10 mouse cellular contexts compared by ENCODE assay signal in the genomic region with DNA sequence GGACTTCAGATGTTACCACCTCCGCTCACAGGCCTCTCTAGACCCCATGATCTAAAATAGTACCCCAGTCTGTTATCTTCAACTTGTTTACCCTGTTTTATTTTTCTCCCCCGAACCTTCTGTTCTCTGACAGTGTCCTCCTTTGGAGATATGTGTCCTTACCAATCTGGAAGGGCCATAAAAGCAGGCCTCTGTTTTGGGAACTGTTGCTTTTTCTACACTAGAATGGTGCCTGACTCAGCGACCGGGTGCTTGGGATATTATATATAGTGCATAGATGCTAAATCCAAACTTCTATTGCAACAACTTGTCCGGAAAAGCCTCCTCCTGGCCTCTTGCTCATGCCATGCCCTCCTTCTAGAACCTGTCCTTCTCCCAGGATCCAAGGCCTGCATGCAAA. TPM values are rescaled to one million over a fixed set of nuclear protein-coding genes. Genes with fewer than 3 reads are reported as not detected.
A peak's percentile ranks its signal among the peaks of the same experiment; 100 is the strongest.
DNase-seq lines count a peak whose midpoint lies in the region; ATAC-seq lines count a peak whose summit lies in the region.
"Had no signal": no experiment of that assay in that cellular context is flagged by ENCODE, and none has a peak within 500 bp of the region (broad histone marks: within the 10 kb centered on the region; RNA-seq: fewer than 3 reads in every experiment).

No protein-coding gene starts in this region.

- H3K4me1 ChIP-seq in forebrain, embryonic 10.5 days, result peaks cover 90% of the 10 kb centered on the region
- peaks cover 74% of the 10 kb centered on the region for H3K4me1 ChIP-seq in forebrain, embryonic 16.5 days (replicated peaks; ENCODE audit: control insufficient read depth, insufficient read depth, low read length)
- peaks cover 84% of the 10 kb centered on the region for H3K4me1 ChIP-seq in hindbrain, embryonic 13.5 days (replicated peaks)
- H3K4me1 ChIP-seq in hindbrain, embryonic 14.5 days (replicated peaks; ENCODE audit: control insufficient read depth, insufficient read depth, low read length), result peaks cover 23% of the 10 kb centered on the region
- H3K4me1 ChIP-seq in neural tube, embryonic 11.5 days (ENCODE audit: control insufficient read depth, insufficient read depth, low read length), result peaks cover 62% of the 10 kb centered on the region
- H3K4me1 ChIP-seq in stomach, embryonic 16.5 days (ENCODE audit: control insufficient read depth, insufficient read depth, low read length), result peaks cover 87% of the 10 kb centered on the region

- peaks cover 95% of the 10 kb centered on the region for H3K36me3 ChIP-seq in forebrain, embryonic 10.5 days (replicated peaks)
- no peaks in the 10 kb centered on the region for H3K36me3 ChIP-seq in forebrain, embryonic 16.5 days (ENCODE audit: control insufficient read depth, insufficient read depth)
- H3K36me3 ChIP-seq in hindbrain, embryonic 13.5 days, result no peaks in the 10 kb centered on the region
- H3K36me3 ChIP-seq in hindbrain, embryonic 14.5 days (replicated peaks; ENCODE audit: control insufficient read depth, insufficient read depth), result no peaks in the 10 kb centered on the region
- H3K36me3 ChIP-seq in neural tube, embryonic 11.5 days (ENCODE audit: control insufficient read depth, insufficient read depth, low read length), result no peaks in the 10 kb centered on the region
- H3K36me3 ChIP-seq in stomach, embryonic 16.5 days (ENCODE audit: control insufficient read depth, insufficient read depth, low read length), result no peaks in the 10 kb centered on the region

- no peak overlapping the region for H3K9ac ChIP-seq in forebrain, embryonic 16.5 days (replicated peaks; ENCODE audit: low read depth, low read length)
- 0 out of 2 replicates have a peak overlapping the region, but pooled peaks have one; percentile 40 for H3K9ac ChIP-seq in hindbrain, embryonic 13.5 days
- no peak overlapping the region for H3K9ac ChIP-seq in hindbrain, embryonic 14.5 days
- H3K9ac ChIP-seq in neural tube, embryonic 11.5 days (ENCODE audit: low read length), result no peak overlapping the region
- H3K9ac ChIP-seq in stomach, embryonic 16.5 days (ENCODE audit: low read length), result peak overlapping the region; percentile 96

- no peak for ATAC-seq in forebrain, embryonic 16.5 days
- ATAC-seq in hindbrain, embryonic 13.5 days (ENCODE audit: low FRiP score), result no peak
- no peak for ATAC-seq in hindbrain, embryonic 14.5 days (ENCODE audit: low FRiP score)
- no peak for ATAC-seq in neural tube, embryonic 11.5 days (ENCODE audit: insufficient read depth, low FRiP score, low TSS enrichment)
- ATAC-seq in stomach, embryonic 16.5 days (ENCODE audit: insufficient read depth, low FRiP score), result no peak

- WGBS in forebrain, embryonic 10.5 days, result 92% methylated on average over 5 of the region's 5 CpGs
- 93% methylated on average over 5 of the region's 5 CpGs for WGBS in forebrain, embryonic 16.5 days
- whole genome bisulfite sequencing in hindbrain, embryonic 13.5 days, result 91% methylated on average over 5 of the region's 5 CpGs
- WGBS in hindbrain, embryonic 14.5 days, result 90% methylated on average over 5 of the region's 5 CpGs
- WGBS in neural tube, embryonic 11.5 days, result 87% methylated on average over 5 of the region's 5 CpGs
- 72% methylated on average over 5 of the region's 5 CpGs for WGBS in stomach, embryonic 16.5 days

- no peak for DNase-seq in forebrain, embryonic 10.5 days (ENCODE audit: extremely low spot score, low spot score)
- no peak for DNase-seq in hindbrain, embryonic 14.5 days (ENCODE audit: low spot score)
- DNase-seq in neural tube, embryonic 11.5 days (ENCODE audit: low spot score), result no peak
- no peak for DNase-seq in neural tube, embryonic 10.5 days (ENCODE audit: extremely low spot score, low spot score)
- no peak for DNase-seq in left cerebral cortex, adult 8-10 months (ENCODE audit: low spot score in 2 of 2)
- DNase-seq: adrenal gland, postnatal 10 days; cerebellum, adult 9-11 months had no signal

- no peak overlapping the region for H3K4me2 ChIP-seq in forebrain, embryonic 16.5 days (ENCODE audit: low read length)
- no peak overlapping the region; the same call in 1 of the 2 replicates for H3K4me2 ChIP-seq in hindbrain, embryonic 13.5 days
- H3K4me2 ChIP-seq in hindbrain, embryonic 14.5 days (replicated peaks), result no peak overlapping the region
- H3K4me2 ChIP-seq in neural tube, embryonic 11.5 days (ENCODE audit: low read depth), result peak overlapping the region; percentile 87
- peak overlapping the region; percentile 88 for H3K4me2 ChIP-seq in stomach, embryonic 16.5 days (ENCODE audit: low read depth, low read length)

- 0 out of 2 replicates have a peak, but pooled peaks cover 3% of the 10 kb centered on the region for H3K27me3 ChIP-seq in forebrain, embryonic 10.5 days (ENCODE audit: poor library complexity, severe bottlenecking)
- H3K27me3 ChIP-seq in forebrain, embryonic 16.5 days (replicated peaks; ENCODE audit: control insufficient read depth, insufficient read depth, low read length), result no peaks in the 10 kb centered on the region
- H3K27me3 ChIP-seq in hindbrain, embryonic 13.5 days, result peaks cover 21% of the 10 kb centered on the region
- H3K27me3 ChIP-seq in hindbrain, embryonic 14.5 days (ENCODE audit: control insufficient read depth, insufficient read depth, low read length), result no peaks in the 10 kb centered on the region
- no peaks in the 10 kb centered on the region for H3K27me3 ChIP-seq in neural tube, embryonic 11.5 days (ENCODE audit: control insufficient read depth, insufficient read depth, low read length)
- H3K27me3 ChIP-seq in stomach, embryonic 16.5 days (ENCODE audit: control insufficient read depth, insufficient read depth, low read length), result no peaks in the 10 kb centered on the region

- H3K9me3 ChIP-seq in forebrain, embryonic 10.5 days, result no peaks in the 10 kb centered on the region
- H3K9me3 ChIP-seq in forebrain, embryonic 16.5 days (ENCODE audit: control insufficient read depth, low read length), result no peaks in the 10 kb centered on the region
- H3K9me3 ChIP-seq in hindbrain, embryonic 13.5 days, result no peaks in the 10 kb centered on the region
- H3K9me3 ChIP-seq in hindbrain, embryonic 14.5 days (ENCODE audit: control insufficient read depth, low read length), result no peaks in the 10 kb centered on the region
- H3K9me3 ChIP-seq in neural tube, embryonic 11.5 days (ENCODE audit: control insufficient read depth, low read length), result no peaks in the 10 kb centered on the region
- no peaks in the 10 kb centered on the region for H3K9me3 ChIP-seq in stomach, embryonic 16.5 days (replicated peaks; ENCODE audit: control insufficient read depth, low read length)

- peak overlapping the region; percentile 84; the same call in 1 of the 2 replicates for H3K4me3 ChIP-seq in forebrain, embryonic 10.5 days
- no peak overlapping the region for H3K4me3 ChIP-seq in forebrain, embryonic 16.5 days (replicated peaks; ENCODE audit: low read length)
- no peak overlapping the region for H3K4me3 ChIP-seq in hindbrain, embryonic 13.5 days
- H3K4me3 ChIP-seq in hindbrain, embryonic 14.5 days (replicated peaks; ENCODE audit: low read length), result no peak overlapping the region
- H3K4me3 ChIP-seq in neural tube, embryonic 11.5 days (ENCODE audit: low read depth, low read length), result no peak overlapping the region
- H3K4me3 ChIP-seq in stomach, embryonic 16.5 days (replicated peaks; ENCODE audit: low read length), result peak overlapping the region; percentile 84

- peak overlapping the region; percentile 70 for H3K27ac ChIP-seq in forebrain, embryonic 10.5 days
- no peak overlapping the region for H3K27ac ChIP-seq in forebrain, embryonic 16.5 days (ENCODE audit: low read length)
- H3K27ac ChIP-seq in hindbrain, embryonic 13.5 days, result no peak overlapping the region
- H3K27ac ChIP-seq in hindbrain, embryonic 14.5 days, result no peak overlapping the region
- no peak overlapping the region for H3K27ac ChIP-seq in neural tube, embryonic 11.5 days (ENCODE audit: low read depth, low read length)
- H3K27ac ChIP-seq in stomach, embryonic 16.5 days (ENCODE audit: low read length), result peak overlapping the region; percentile 17; the same call in 1 of the 2 replicates

RNA-seq across cellular contexts. Expression of gene Arhgef17, which starts 7.7 kb away (rescaled TPM):
- 6.5 TPM in 2 replicates for polyA plus RNA-seq in forebrain, embryonic 10.5 days (2016; fragmentation: Nextera tagmentation; extraction: Ambion mirVana)
- 8.5 and 10.2 TPM in 2 replicates for polyA plus RNA-seq in forebrain, embryonic 16.5 days (2015; fragmentation: Nextera tagmentation; extraction: Ambion mirVana)
- polyA plus RNA-seq in hindbrain, embryonic 13.5 days (2015; fragmentation: Nextera tagmentation; extraction: Ambion mirVana), result 7.2 and 7.7 TPM in 2 replicates
- 15.5 and 19.5 TPM in 2 replicates for polyA plus RNA-seq in hindbrain, embryonic 14.5 days (2014; fragmentation: Nextera tagmentation; extraction: Ambion mirVana)
- polyA plus RNA-seq in neural tube, embryonic 11.5 days (2014; fragmentation: Nextera tagmentation; extraction: Ambion mirVana), result 9.7 and 10.7 TPM in 2 replicates
- 7.3 and 7.4 TPM in 2 replicates for polyA plus RNA-seq in stomach, embryonic 16.5 days (2015; fragmentation: Nextera tagmentation; extraction: Ambion mirVana)
- total RNA-seq in left cerebral cortex, adult 8-10 months (2022), result 100 to 1,000 TPM; 138 to 145 (median 141) TPM

RNA-seq across cellular contexts. Expression of gene P2ry6, which starts 50.2 kb away (rescaled TPM):
- polyA plus RNA-seq in forebrain, embryonic 10.5 days (2016; fragmentation: Nextera tagmentation; extraction: Ambion mirVana), result 1.5 and 2.0 TPM in 2 replicates
- 2.6 and 2.9 TPM in 2 replicates for polyA plus RNA-seq in forebrain, embryonic 16.5 days (2015; fragmentation: Nextera tagmentation; extraction: Ambion mirVana)
- polyA plus RNA-seq in hindbrain, embryonic 13.5 days (2015; fragmentation: Nextera tagmentation; extraction: Ambion mirVana), result 2.7 and 3.5 TPM in 2 replicates
- 2.6 and 3.5 TPM in 2 replicates for polyA plus RNA-seq in hindbrain, embryonic 14.5 days (2014; fragmentation: Nextera tagmentation; extraction: Ambion mirVana)
- 2.0 and 3.1 TPM in 2 replicates for polyA plus RNA-seq in neural tube, embryonic 11.5 days (2014; fragmentation: Nextera tagmentation; extraction: Ambion mirVana)
- polyA plus RNA-seq in stomach, embryonic 16.5 days (2015; fragmentation: Nextera tagmentation; extraction: Ambion mirVana), result 7.9 and 8.6 TPM in 2 replicates
- 1 to 10 TPM; 2.0 to 7.4 (median 4.9) TPM for total RNA-seq in left cerebral cortex, adult 8-10 months (2022)

Comparison
In these comparisons a context has a peak if more than half of its experiments do, and no peak if none do; other contexts are left out.
1. H3K27ac ChIP-seq: peak in forebrain, embryonic 10.5 days (single experiment) and stomach, embryonic 16.5 days (single experiment); none in forebrain, embryonic 16.5 days (single experiment), hindbrain, embryonic 13.5 days (single experiment), hindbrain, embryonic 14.5 days (single experiment) and neural tube, embryonic 11.5 days (single experiment).
2. H3K4me3 ChIP-seq: peak in forebrain, embryonic 10.5 days (single experiment) and stomach, embryonic 16.5 days (single experiment); none in forebrain, embryonic 16.5 days (single experiment), hindbrain, embryonic 13.5 days (single experiment), hindbrain, embryonic 14.5 days (single experiment) and neural tube, embryonic 11.5 days (single experiment).
3. H3K9ac ChIP-seq: peak in hindbrain, embryonic 13.5 days (single experiment) and stomach, embryonic 16.5 days (single experiment); none in forebrain, embryonic 16.5 days (single experiment), hindbrain, embryonic 14.5 days (single experiment) and neural tube, embryonic 11.5 days (single experiment).
4. H3K4me2 ChIP-seq: peak in neural tube, embryonic 11.5 days (single experiment) and stomach, embryonic 16.5 days (single experiment); none in forebrain, embryonic 16.5 days (single experiment), hindbrain, embryonic 13.5 days (single experiment) and hindbrain, embryonic 14.5 days (single experiment).